Mouse (Mus musculus) layer of hippocampus, adult 18-20 months (tissue): ENCODE results near the gene Mrpl19. TPM values are rescaled to one million over a fixed set of nuclear protein-coding genes. Genes with fewer than 3 reads are reported as not detected.
A peak's percentile ranks its signal among the peaks of the same experiment; 100 is the strongest.

Source experiments
- DNase-seq, 2 experiments: peaks; one replicate each; pipeline ENCODE4 v3.0.0; 2022; ENCODE audit warnings: low spot score in 2 of 2
- total RNA-seq, 2 experiments: library from RNA; stranded (reverse); gene quantifications; 2 replicates each; pipeline ENCODE4 v1.2.3; 2021

Mrpl19 gene
- total RNA-seq, 2 experiments from 2014 or later, result 33.9 to 38.3 TPM

GRCm38 (mm10) chr6:81933281-81933680 is 32.5 kb downstream of the Mrpl19 start:
- DNase-seq, result no peak

DNA sequence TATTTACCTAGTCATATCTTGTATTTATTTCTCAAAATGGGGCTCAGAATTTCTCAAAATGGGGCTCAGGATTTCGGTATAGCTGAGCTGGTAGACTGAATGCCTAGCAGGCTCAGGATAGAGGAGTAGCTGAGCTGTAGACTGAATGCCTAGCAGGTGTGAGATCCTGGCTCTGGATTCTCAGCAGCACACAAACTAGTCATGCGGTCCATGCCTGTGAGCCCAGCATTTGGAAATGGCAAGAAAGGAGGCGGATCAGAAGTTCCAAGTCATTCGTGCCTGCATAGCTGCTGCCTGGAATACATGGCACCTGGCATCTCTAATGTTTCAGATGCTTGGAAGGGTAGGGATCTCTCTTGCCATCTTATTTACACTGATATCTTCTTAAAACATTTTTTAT is 36.4 kb downstream of the Mrpl19 start:
- no peak for DNase-seq

- DNase-seq, result no peak
These were observed 41.5 kb downstream of the Mrpl19 start for GRCm38 (mm10) chr6:81924304-81924703.

DNA sequence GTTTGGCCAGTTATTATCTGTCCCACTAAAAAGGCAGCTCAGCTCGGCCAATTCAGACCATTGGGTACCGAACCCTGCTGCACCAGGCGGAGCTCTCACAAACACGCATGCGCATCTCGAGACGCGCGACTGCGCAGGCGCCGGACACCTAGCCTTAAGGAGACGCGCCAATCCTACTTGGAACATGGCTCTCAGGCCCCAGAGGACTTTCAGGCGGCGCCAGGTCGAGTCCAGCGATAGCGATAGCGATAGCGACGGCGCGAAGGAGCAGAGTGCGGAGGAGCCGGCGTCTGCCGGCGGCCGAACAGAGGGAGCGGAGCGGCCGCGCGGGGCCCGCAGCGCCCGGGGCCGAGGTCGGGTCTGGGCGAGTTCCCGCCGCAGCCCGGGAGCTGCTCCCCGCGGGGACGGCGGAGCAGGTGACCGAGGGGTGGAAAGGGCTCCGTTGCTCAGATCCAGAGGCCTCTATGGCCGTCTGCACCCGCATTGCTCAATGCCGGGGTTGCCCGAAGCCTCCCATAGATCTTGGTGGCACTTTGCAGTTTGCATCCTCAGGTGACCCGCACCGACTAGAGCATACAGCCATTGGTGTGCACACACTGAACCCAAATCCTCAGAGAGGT is 42.1 kb downstream of the Mrpl19 start, which contains the start of gene Gcfc2:
TSS of gene Gcfc2 (plus strand) at position 147 of the 620 bp plus-strand sequence.
- peak; percentile 90 to 95 for DNase-seq

GRCm38 (mm10) chr6:81912177-81912576 is 53.6 kb downstream of the Mrpl19 start:
- DNase-seq, result peak; percentile 70 to 78

DNA sequence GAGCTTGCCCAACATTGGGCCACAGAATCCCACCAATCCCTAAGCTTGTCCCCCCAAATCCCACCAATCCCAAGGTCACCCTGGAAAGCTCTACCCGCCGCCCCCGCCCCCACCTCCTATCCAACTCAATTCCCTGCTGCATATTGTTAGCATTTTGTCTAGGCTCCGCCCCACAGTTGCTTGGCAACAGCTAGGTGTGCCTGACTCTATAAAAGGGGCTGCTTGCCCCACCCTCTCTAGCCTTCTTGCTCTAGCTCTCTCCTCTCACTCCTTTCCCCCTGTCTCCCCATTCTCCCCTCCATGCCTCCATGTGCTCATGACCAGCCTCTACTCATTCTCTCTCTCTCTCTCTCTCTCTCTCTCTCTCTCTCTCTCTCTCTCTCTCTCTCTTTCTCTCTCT is 54.0 kb downstream of the Mrpl19 start:
- no peak for DNase-seq

DNA sequence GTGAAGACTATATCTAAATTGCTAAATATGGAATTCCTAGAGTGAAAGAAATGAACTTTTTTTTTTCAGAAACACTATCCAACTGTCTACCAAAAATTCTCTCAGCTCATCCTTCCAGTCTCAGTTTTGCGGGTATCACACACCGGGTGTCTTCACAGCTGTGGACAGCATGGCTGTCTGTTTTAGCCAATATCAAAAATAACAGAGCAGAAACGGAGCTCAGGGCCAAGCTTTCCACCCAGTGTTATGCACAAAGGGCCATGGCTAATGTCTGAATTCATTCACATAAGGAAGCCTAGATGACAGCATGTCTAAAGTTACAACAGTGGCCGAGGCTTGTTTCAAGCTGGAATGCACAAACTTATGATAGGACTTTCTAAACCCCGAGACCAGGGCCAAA is 54.5 kb downstream of the Mrpl19 start:
- DNase-seq, result no peak

DNA sequence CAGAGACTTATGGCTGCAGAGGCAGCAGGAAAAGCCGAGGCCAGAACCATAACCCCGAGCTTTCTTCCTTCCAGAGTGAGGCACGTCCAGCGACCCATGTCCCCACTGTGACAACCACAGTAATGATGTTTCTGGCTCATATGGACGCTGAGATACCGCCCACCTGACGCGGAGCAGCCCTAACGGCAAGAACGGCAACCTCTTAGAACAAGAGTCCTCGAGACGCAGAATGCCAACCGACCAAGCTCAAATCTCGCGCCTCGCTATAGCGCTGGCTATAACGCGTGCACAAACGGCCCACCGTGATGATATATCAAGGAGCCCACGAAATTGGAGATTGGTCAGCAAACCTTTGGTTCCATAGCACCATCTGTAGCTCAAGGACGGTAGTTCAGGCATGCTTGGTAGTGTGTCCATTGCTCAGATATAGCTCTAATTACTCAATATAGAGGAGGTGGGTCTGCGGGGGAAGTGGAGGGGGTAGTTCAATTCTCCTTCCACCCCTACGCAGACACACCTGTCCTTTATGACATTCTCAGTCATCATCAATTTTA is 55.4 kb downstream of the Mrpl19 start:
- no peak for DNase-seq

Other genes starting within 250 kb of the Mrpl19 start
- 1 to 10 TPM; 9.4 to 9.5 TPM for gene Gcfc2, start 42.3 kb downstream of the Mrpl19 start, total RNA-seq
- 10 to 100 TPM; 12.7 to 14.2 TPM for gene Eva1a, start 75.1 kb upstream of the Mrpl19 start, total RNA-seq